8 mouse cellular contexts compared by ENCODE assay signal in genomic region chr8:47268062-47268822, GRCm38 (mm10).
DNase-seq lines count a peak whose midpoint lies in the region; ATAC-seq and TF ChIP-seq lines count a peak whose summit lies in the region.

No protein-coding gene starts in this region.

- H3K4me3 ChIP-seq in kidney, adult 2 months (ENCODE audit: insufficient read depth, low read depth, low read length), result no peak overlapping the region
- H3K4me3 ChIP-seq in kidney, embryonic 15.5 days (replicated peaks), result no peak overlapping the region

- H3K4me2 ChIP-seq in kidney, embryonic 15.5 days, result no peak overlapping the region

- DNase-seq in kidney, adult 2 months, result peak; percentile 10
- DNase-seq in brain, embryonic 14.5 days (ENCODE audit: low read depth), result peak; percentile 66
- DNase-seq in frontal cortex, postnatal 25 days (ENCODE audit: low spot score in 2 of 2), result peak; percentile 48 to 49
- peak; percentile 46 to 84 for DNase-seq in left cerebral cortex, adult 9 months (ENCODE audit: low spot score in 2 of 2)
- DNase-seq in right cerebral cortex, postnatal 10 days (ENCODE audit: low spot score in 2 of 2), result peak; percentile 78 to 86
- DNase-seq in adrenal gland, adult 2 months, result no peak
- DNase-seq in embryo, embryonic 11 days, result no peak

- no peaks in the 10 kb centered on the region for H3K4me1 ChIP-seq in kidney, adult 2 months (ENCODE audit: control insufficient read depth, insufficient read depth, low read length)
- 0 out of 2 replicates have a peak, but pooled peaks cover 7% of the 10 kb centered on the region for H3K4me1 ChIP-seq in kidney, embryonic 15.5 days

- no peak overlapping the region for H3K27ac ChIP-seq in kidney, adult 2 months (ENCODE audit: insufficient read depth, low read depth, low read length)
- H3K27ac ChIP-seq in kidney, embryonic 15.5 days, result no peak overlapping the region

- no peaks in the 10 kb centered on the region for H3K36me3 ChIP-seq in kidney, adult 2 months (ENCODE audit: control insufficient read depth, insufficient read depth, low read length)
- H3K36me3 ChIP-seq in kidney, embryonic 15.5 days, result no peaks in the 10 kb centered on the region

- WGBS in kidney, adult 2 months, result 64% methylated on average over 21 of the region's 21 CpGs
- 67% methylated on average over 21 of the region's 21 CpGs for WGBS in kidney, embryonic 15.5 days

- TF ChIP-seq POLR2A in kidney, adult 2 months (IDR thresholded peaks at IDR 0.05; ENCODE audit: low read depth, low read length), result no peak
- TF ChIP-seq POLR2A in brain, embryonic 14.5 days (IDR thresholded peaks at IDR 0.05; ENCODE audit: borderline replicate concordance, extremely low read depth, insufficient read depth, insufficient read length, poor library complexity, severe bottlenecking), result no peak

- no peak overlapping the region for H3K9ac ChIP-seq in kidney, embryonic 15.5 days

- no peak for ATAC-seq in kidney, embryonic 15.5 days (replicated peaks; ENCODE audit: low FRiP score)

- no peaks in the 10 kb centered on the region for H3K27me3 ChIP-seq in kidney, adult 2 months (replicated peaks; ENCODE audit: control insufficient read depth, insufficient read depth, low read length)
- H3K27me3 ChIP-seq in kidney, embryonic 15.5 days, result no peaks in the 10 kb centered on the region

- no peaks in the 10 kb centered on the region for H3K9me3 ChIP-seq in kidney, embryonic 15.5 days (replicated peaks)

- no peak for TF ChIP-seq CTCF in kidney, adult 2 months (conservative IDR thresholded peaks at IDR 0.05; ENCODE audit: insufficient read depth, insufficient read length, low read depth, low read length)
- no peak for TF ChIP-seq CTCF in brain, embryonic 14.5 days (IDR thresholded peaks at IDR 0.05; ENCODE audit: borderline replicate concordance, extremely low read depth, insufficient read depth, insufficient read length)

Comparison
In these comparisons a context has a peak if more than half of its experiments do, and no peak if none do; other contexts are left out.
1. DNase-seq: peak in kidney, adult 2 months (single experiment), brain, embryonic 14.5 days (single experiment), frontal cortex, postnatal 25 days (2 of 2), left cerebral cortex, adult 9 months (2 of 2) and right cerebral cortex, postnatal 10 days (2 of 2); none in adrenal gland, adult 2 months (single experiment) and embryo, embryonic 11 days (single experiment).